Mouse (Mus musculus) liver, embryonic 14.5 days (tissue): ENCODE data around the gene Auts2. TPM values are rescaled to one million over a fixed set of nuclear protein-coding genes. Genes with fewer than 3 reads are reported as not detected.

Source experiments
- ATAC-seq: fragments of 200-750 bp; cut with Nextera tagmentation; 2 replicates; pipeline ENCODE4 v1.8.0; 2017; ENCODE audit warnings: moderate number of reproducible peaks, mild to moderate bottlenecking, moderate library complexity; ENCODE audit not compliant: insufficient read depth
- DNase-seq, 3 experiments: peaks; one replicate each; pipeline ENCODE4 v3.0.0-alpha.2; 2012 to 2013; ENCODE audit warnings: low read depth in 3 of 3, low spot score in 3 of 3
- H3K27ac ChIP-seq: fragments of 300-500 bp; sonication (generic); 2 replicates; pipeline ENCODE4 v1.5.1; 2014; ENCODE audit warnings: moderate library complexity, mild to moderate bottlenecking, control low read depth, inconsistent platforms
- H3K27me3 ChIP-seq: fragments of 300-500 bp; sonication (generic); 2 replicates; pipeline ENCODE4 v1.6.1; 2014; ENCODE audit warnings: mild to moderate bottlenecking, low read length, moderate library complexity; ENCODE audit not compliant: control insufficient read depth, insufficient read depth
- H3K36me3 ChIP-seq: fragments of 300-500 bp; sonication (generic); replicated peaks from 2 replicates; pipeline ENCODE4 v1.6.1; 2014; ENCODE audit warnings: low read depth; ENCODE audit not compliant: control insufficient read depth, insufficient read depth
- H3K4me1 ChIP-seq, 2 experiments: fragments of 200-500 bp in 1 of 2; fragments of 300-500 bp in 1 of 2; sonication (generic) in 1 of 2; replicated peaks; 2 replicates each; pipeline ENCODE4 v1.6.1; 2012 to 2014; ENCODE audit warnings: antibody characterized with exemption in 1 of 2, inconsistent platforms in 1 of 2, low read length in 1 of 2; ENCODE audit not compliant: control insufficient read depth in 2 of 2, insufficient read depth in 2 of 2
- H3K4me2 ChIP-seq: fragments of 300-500 bp; sonication (generic); 2 replicates; pipeline ENCODE4 v1.6.1; 2014; ENCODE audit warnings: low read depth, mild to moderate bottlenecking, control low read depth, moderate library complexity
- H3K4me3 ChIP-seq, 2 experiments: fragments of 200-500 bp in 1 of 2; fragments of 300-500 bp in 1 of 2; sonication (generic) in 1 of 2; 2 replicates each; pipeline ENCODE4 v1.5.1; 2012 to 2014; ENCODE audit warnings: low read depth in 2 of 2, low read length in 2 of 2, mild to moderate bottlenecking in 2 of 2, control low read depth in 1 of 2, inconsistent platforms in 1 of 2, moderate library complexity in 1 of 2; ENCODE audit not compliant: insufficient read depth in 1 of 2
- H3K9ac ChIP-seq: fragments of 300-500 bp; sonication (generic); replicated peaks from 2 replicates; pipeline ENCODE4 v1.6.1; 2014; ENCODE audit warnings: mild to moderate bottlenecking, control low read depth, moderate library complexity
- H3K9me3 ChIP-seq: fragments of 300-500 bp; sonication (generic); 2 replicates; pipeline ENCODE4 v1.6.1; 2016; ENCODE audit warnings: low read length, mixed read lengths; ENCODE audit not compliant: control insufficient read depth
- CTCF ChIP-seq: IDR thresholded peaks from 2 replicates; pipeline ENCODE4 v1.5.1; 2016; ENCODE audit warnings: antibody characterized with exemption, low read depth, control low read depth
- EP300 ChIP-seq: IDR thresholded peaks from 2 replicates; pipeline ENCODE4 v1.6.1; 2016; ENCODE audit warnings: antibody characterized with exemption, low read depth
- WGBS: fragments of 180-500 bp; shearing (Covaris S2); extraction: QIAGEN DNeasy Blood & Tissue Kit; methylation state at CpG from one replicate; pipeline ENCODE4 v1.1.7; 2014; ENCODE audit not compliant: insufficient replicate concordance; 5-methylcytosine and 5-hydroxymethylcytosine counted together
- polyA plus RNA-seq, 2 experiments: library from polyadenylated mRNA; depleted of rRNA in 1 of 2; stranded (reverse) in 1 of 2; unstranded in 1 of 2; fragments of >200 nt; fragmentation: Nextera tagmentation in 1 of 2; extraction: Ambion mirVana in 1 of 2; gene quantifications; 2 replicates each; pipeline versions ENCODE4 v1.2.1 to v1.2.3; 2012 to 2014

The Auts2 gene
- polyA plus RNA-seq, 2 experiments: 0.77 to 1.6 TPM

GRCm38 (mm10) chr5:132209694-132210093 is 333.4 kb downstream of the Auts2 start:
- no peak overlapping the region for H3K4me3 ChIP-seq
- ATAC-seq (no peak), DNase-seq (no peak)
- H3K9me3 ChIP-seq: no peaks in the 10 kb centered on the region
- H3K27ac ChIP-seq: no peak overlapping the region
- TF ChIP-seq EP300 (no peak), CTCF (no peak)
- no peak overlapping the region for H3K9ac ChIP-seq
- no peaks in the 10 kb centered on the region for H3K4me1 ChIP-seq
- no peaks in the 10 kb centered on the region for H3K36me3 ChIP-seq
- no peak overlapping the region for H3K4me2 ChIP-seq
- no peaks in the 10 kb centered on the region for H3K27me3 ChIP-seq

- DNase-seq: no peak
- Histone ChIP-seq H3K9me3 (no peaks in the 10 kb centered on the region), H3K9ac (no peak overlapping the region), H3K27me3 (no peaks in the 10 kb centered on the region), H3K27ac (no peak overlapping the region), H3K4me3 (no peak overlapping the region), H3K4me1 (no peaks in the 10 kb centered on the region), H3K4me2 (no peak overlapping the region), H3K36me3 (no peaks in the 10 kb centered on the region)
- no peak for ATAC-seq
- WGBS: 71% methylated on average over 1 of the region's 1 CpGs
- no peak for TF ChIP-seq EP300
- TF ChIP-seq CTCF: no peak
These were observed 336.9 kb downstream of the Auts2 start for GRCm38 (mm10) chr5:132206220-132206619.

GRCm38 (mm10) chr5:132203846-132204245 is 339.3 kb downstream of the Auts2 start:
- H3K4me3 ChIP-seq: no peak overlapping the region
- no peak for DNase-seq
- H3K27me3 ChIP-seq: no peaks in the 10 kb centered on the region
- no peaks in the 10 kb centered on the region for H3K4me1 ChIP-seq
- WGBS: 72% methylated on average over 11 of the region's 11 CpGs
- TF ChIP-seq CTCF (no peak), EP300 (no peak)
- no peak overlapping the region for H3K4me2 ChIP-seq
- H3K9me3 ChIP-seq: no peaks in the 10 kb centered on the region
- ATAC-seq: no peak
- H3K9ac ChIP-seq: no peak overlapping the region
- H3K36me3 ChIP-seq: no peaks in the 10 kb centered on the region
- H3K27ac ChIP-seq: no peak overlapping the region

- 40% methylated on average over 4 of the region's 4 CpGs for WGBS
- ATAC-seq (no peak), DNase-seq (no peak)
- TF ChIP-seq CTCF (no peak), EP300 (no peak)
- no peaks in the 10 kb centered on the region for H3K4me1 ChIP-seq
- no peaks in the 10 kb centered on the region for H3K27me3 ChIP-seq
- no peak overlapping the region for H3K9ac ChIP-seq
- H3K9me3 ChIP-seq: no peaks in the 10 kb centered on the region
- H3K4me3 ChIP-seq: no peak overlapping the region
- no peaks in the 10 kb centered on the region for H3K36me3 ChIP-seq
- no peak overlapping the region for H3K4me2 ChIP-seq
- H3K27ac ChIP-seq: no peak overlapping the region
These were observed 342.0 kb downstream of the Auts2 start for GRCm38 (mm10) chr5:132201077-132201645.

GRCm38 (mm10) chr5:132200595-132200994 is 342.5 kb downstream of the Auts2 start:
- Histone ChIP-seq H3K36me3 (no peaks in the 10 kb centered on the region), H3K27ac (no peak overlapping the region)

More at GRCm38 (mm10) chr5:132200595-132200994, 342.5 kb downstream of the Auts2 start:
- ATAC-seq (no peak), DNase-seq (no peak)
- no peak overlapping the region for H3K4me3 ChIP-seq
- H3K9me3 ChIP-seq: no peaks in the 10 kb centered on the region
- no peak overlapping the region for H3K9ac ChIP-seq
- H3K4me2 ChIP-seq: no peak overlapping the region
- no peaks in the 10 kb centered on the region for H3K27me3 ChIP-seq
- TF ChIP-seq EP300 (no peak), CTCF (no peak)
- 34% methylated on average over 4 of the region's 4 CpGs for WGBS
- no peaks in the 10 kb centered on the region for H3K4me1 ChIP-seq
